In the genomic region with DNA sequence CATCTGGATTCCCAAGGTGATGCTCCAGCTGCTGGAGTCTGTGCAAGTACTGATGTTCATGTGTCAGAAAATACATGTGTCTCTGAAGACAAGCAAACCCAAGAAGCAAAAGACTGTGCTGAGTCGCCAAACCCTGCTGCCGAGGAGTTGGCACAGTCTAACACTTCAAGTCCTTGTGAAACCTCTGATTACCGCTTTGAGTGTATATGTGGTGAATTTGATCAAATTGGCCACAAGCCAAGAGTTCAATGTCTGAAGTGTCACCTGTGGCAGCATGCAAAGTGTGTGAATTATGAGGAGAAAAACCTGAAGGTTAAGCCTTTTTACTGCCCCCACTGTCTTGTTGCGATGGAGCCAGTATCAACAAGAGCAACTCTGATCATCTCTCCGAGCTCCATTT, we compare ENCODE assay signal across 25 mouse cellular contexts.
"Had no signal": no experiment of that assay in that cellular context is flagged by ENCODE, and none has a peak within 500 bp of the region (broad histone marks: within the 10 kb centered on the region; RNA-seq: fewer than 3 reads in every experiment).

No protein-coding gene starts in this region.

- H3K27me3 ChIP-seq: heart, embryonic 12.5 days; hindbrain, embryonic 12.5 days; limb, embryonic 12.5 days; liver, embryonic 13.5 days; liver, embryonic 15.5 days had no signal

- H3K4me2 ChIP-seq: heart, embryonic 12.5 days; hindbrain, embryonic 12.5 days; hindbrain, embryonic 14.5 days; limb, embryonic 12.5 days; liver, embryonic 11.5 days; liver, embryonic 13.5 days; liver, embryonic 15.5 days had no signal

- H3K9me3 ChIP-seq: heart, embryonic 12.5 days; hindbrain, embryonic 10.5 days; hindbrain, embryonic 12.5 days; limb, embryonic 10.5 days; limb, embryonic 12.5 days; liver, embryonic 13.5 days; liver, embryonic 15.5 days had no signal

- ATAC-seq: forebrain, embryonic 16.5 days; hindbrain, embryonic 16.5 days; inflammation-experienced regulatory T-cells, adult 6 months had no signal

- H3K4me1 ChIP-seq: heart, embryonic 12.5 days; hindbrain, embryonic 10.5 days; hindbrain, embryonic 12.5 days; limb, embryonic 10.5 days; limb, embryonic 12.5 days; liver, embryonic 13.5 days; liver, embryonic 15.5 days had no signal

- DNase-seq: gastrocnemius, adult 2 months; gastrocnemius, postnatal 10 days; gastrocnemius, postnatal 25 days; heart, adult 18-20 months; heart, postnatal 10 days; heart, postnatal 4 days; kidney, adult 11 months; kidney, adult 8-10 months; kidney, postnatal 14 days; kidney, postnatal 36 days; liver, embryonic 13.5 days had no signal

- H3K9ac ChIP-seq: heart, embryonic 12.5 days; hindbrain, embryonic 12.5 days; hindbrain, embryonic 14.5 days; limb, embryonic 12.5 days; liver, embryonic 13.5 days; liver, embryonic 15.5 days had no signal

- H3K27ac ChIP-seq: gastrocnemius, adult 2 months; hindbrain, embryonic 10.5 days; hindbrain, embryonic 12.5 days; hindbrain, embryonic 14.5 days; kidney, postnatal 0 days; layer of hippocampus, adult 2 months; left cerebral cortex, adult 2 months; limb, embryonic 10.5 days; limb, embryonic 12.5 days; liver, embryonic 13.5 days; liver, embryonic 15.5 days had no signal

- H3K4me3 ChIP-seq: gastrocnemius, adult 2 months; heart, embryonic 12.5 days; hindbrain, embryonic 10.5 days; hindbrain, embryonic 12.5 days; layer of hippocampus, adult 2 months; left cerebral cortex, adult 2 months; limb, embryonic 10.5 days; limb, embryonic 12.5 days; liver, embryonic 13.5 days; liver, embryonic 15.5 days had no signal
